Mouse (Mus musculus) hindbrain, embryonic 13.5 days (tissue): ENCODE measurements around the gene Birc5. TPM values are rescaled to one million over a fixed set of nuclear protein-coding genes. Genes with fewer than 3 reads are reported as not detected.
"Not testable (repeated sequence)": the region's sequence is repeated elsewhere in the genome, so short reads cannot be mapped to it uniquely, and the experiment has no call there.

ENCODE experiments used
- ATAC-seq: fragments of 200-750 bp; cut with Nextera tagmentation; 2 replicates; pipeline ENCODE4 v1.8.0; 2017; ENCODE audit warnings: moderate TSS enrichment; ENCODE audit not compliant: low FRiP score
- H3K27ac ChIP-seq: fragments of 300-500 bp; sonication (generic); 2 replicates; pipeline ENCODE4 v1.5.1; 2015; ENCODE audit warnings: inconsistent platforms, mild to moderate bottlenecking, moderate library complexity
- H3K27me3 ChIP-seq: fragments of 300-500 bp; sonication (generic); 2 replicates; pipeline ENCODE4 v1.6.1; 2015; ENCODE audit warnings: mild to moderate bottlenecking, inconsistent platforms
- H3K36me3 ChIP-seq: fragments of 300-500 bp; sonication (generic); 2 replicates; pipeline ENCODE4 v1.6.1; 2015; ENCODE audit warnings: mild to moderate bottlenecking, inconsistent platforms
- H3K4me1 ChIP-seq: fragments of 300-500 bp; sonication (generic); replicated peaks from 2 replicates; pipeline ENCODE4 v1.6.1; 2015; ENCODE audit warnings: inconsistent platforms
- H3K4me2 ChIP-seq: fragments of 300-500 bp; sonication (generic); 2 replicates; pipeline ENCODE4 v1.6.1; 2015; ENCODE audit warnings: inconsistent platforms, mild to moderate bottlenecking, moderate library complexity
- H3K4me3 ChIP-seq: fragments of 300-500 bp; sonication (generic); 2 replicates; pipeline ENCODE4 v1.5.1; 2015; ENCODE audit warnings: mild to moderate bottlenecking, inconsistent platforms
- H3K9ac ChIP-seq: fragments of 300-500 bp; sonication (generic); 2 replicates; pipeline ENCODE4 v1.6.1; 2015; ENCODE audit warnings: mild to moderate bottlenecking, inconsistent platforms
- H3K9me3 ChIP-seq: fragments of 300-500 bp; sonication (generic); 2 replicates; pipeline ENCODE4 v1.6.1; 2016; ENCODE audit warnings: inconsistent platforms
- WGBS: fragments of 180-500 bp; shearing (Covaris S2); methylation state at CpG from one replicate; pipeline ENCODE4 v1.1.7; 2015; 5-methylcytosine and 5-hydroxymethylcytosine counted together
- polyA plus RNA-seq: library from polyadenylated mRNA; unstranded; fragments of >200 nt; fragmentation: Nextera tagmentation; extraction: Ambion mirVana; gene quantifications from 2 replicates; pipeline ENCODE4 v1.2.1, GENCODE M21; 2015

The Birc5 gene
- 56.0 and 57.4 TPM in 2 replicates for polyA plus RNA-seq

DNA sequence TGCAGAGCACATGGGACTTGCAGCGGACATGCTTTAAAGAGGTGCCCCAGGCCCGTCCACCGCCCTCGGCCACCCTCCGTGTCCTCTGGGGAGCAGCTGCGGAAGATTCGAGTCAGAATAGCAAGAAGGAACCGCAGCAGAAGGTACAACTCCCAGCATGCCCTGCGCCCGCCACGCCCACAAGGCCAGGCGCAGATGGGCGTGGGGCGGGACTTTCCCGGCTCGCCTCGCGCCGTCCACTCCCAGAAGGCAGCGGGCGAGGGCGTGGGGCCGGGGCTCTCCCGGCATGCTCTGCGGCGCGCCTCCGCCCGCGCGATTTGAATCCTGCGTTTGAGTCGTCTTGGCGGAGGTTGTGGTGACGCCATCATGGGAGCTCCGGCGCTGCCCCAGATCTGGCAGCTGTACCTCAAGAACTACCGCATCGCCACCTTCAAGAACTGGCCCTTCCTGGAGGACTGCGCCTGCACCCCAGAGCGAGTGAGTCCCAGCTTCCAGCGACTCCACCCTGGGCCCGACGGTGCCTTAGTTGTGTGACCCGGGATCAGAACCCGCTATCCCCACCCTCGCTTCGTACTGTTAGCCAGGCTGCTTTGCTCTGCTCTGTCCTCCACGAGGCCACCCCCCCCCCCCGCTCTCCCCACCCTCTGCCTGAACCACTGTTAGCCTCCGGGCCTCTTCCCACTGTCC, at the start of gene Birc5:
Birc5 (plus strand) TSS at position 267 of the 687 bp plus-strand sequence.
- Histone ChIP-seq H3K4me1 (peaks cover 25% of the 10 kb centered on the region), H3K27ac (peak within 1 kb of the TSS; percentile 98), H3K4me3 (peak within 1 kb of the TSS; percentile 64), H3K9ac (peak within 1 kb of the TSS; percentile 92), H3K9me3 (no peaks in the 10 kb centered on the region), H3K27me3 (no peaks in the 10 kb centered on the region), H3K4me2 (peak within 1 kb of the TSS; percentile 88), H3K36me3 (peaks cover 7% of the 10 kb centered on the region; the same call in 1 of the 2 replicates)
- ATAC-seq, result peak; percentile 96
- under 1% methylated on average over 44 of the region's 51 CpGs for WGBS

DNA sequence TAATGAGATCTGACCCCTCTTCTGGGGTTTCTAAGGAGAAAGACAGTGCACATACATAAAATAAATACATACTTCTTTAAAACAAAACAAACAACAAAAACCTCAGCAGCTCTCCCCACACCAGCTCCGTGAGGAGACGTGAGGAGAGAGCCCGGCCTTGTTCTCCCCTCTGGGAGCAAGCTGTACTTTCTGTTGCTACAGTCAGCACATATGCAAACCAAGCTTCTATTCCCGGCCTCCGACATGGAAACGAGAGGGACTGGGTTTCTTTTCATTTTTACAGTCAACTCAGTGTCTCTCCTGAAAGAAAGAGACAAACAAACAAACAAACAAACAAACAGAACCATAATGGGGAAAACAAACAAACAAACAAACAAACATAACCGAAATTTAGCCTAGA, 49.0 kb upstream of the Birc5 start:
- no peak overlapping the region for H3K9ac ChIP-seq
- H3K27ac ChIP-seq, result no peak overlapping the region
- H3K4me1 ChIP-seq, result no peaks in the 10 kb centered on the region; the same call in 1 of the 2 replicates
- ATAC-seq, result no peak
- no peak overlapping the region for H3K4me3 ChIP-seq
- H3K36me3 ChIP-seq, result no peaks in the 10 kb centered on the region
- H3K9me3 ChIP-seq, result no peaks in the 10 kb centered on the region
- H3K27me3 ChIP-seq, result peaks cover 2% of the 10 kb centered on the region; the same call in 1 of the 2 replicates
- H3K4me2 ChIP-seq, result no peak overlapping the region
- 79% methylated on average over 7 of the region's 7 CpGs for WGBS

DNA sequence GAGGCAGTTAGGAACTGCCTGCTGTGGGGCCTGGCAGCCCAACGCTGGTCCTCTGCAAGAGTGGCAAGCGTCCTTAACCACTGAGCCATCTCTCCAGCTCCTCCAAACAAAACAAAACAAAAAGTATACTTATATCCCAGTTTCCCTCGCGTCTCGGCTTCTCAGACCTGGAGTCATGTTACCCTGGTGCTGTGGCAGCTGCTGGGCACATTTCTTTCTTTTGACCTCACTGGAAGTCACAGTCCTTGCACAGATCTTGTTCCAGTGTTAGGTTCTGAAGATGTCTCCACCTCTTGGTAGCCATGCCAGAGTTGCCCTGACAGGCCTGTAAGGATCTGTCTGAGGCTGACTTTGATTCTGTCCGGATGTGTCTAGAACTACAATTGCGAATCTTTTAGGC, 47.4 kb upstream of the Birc5 start:
- Histone ChIP-seq H3K4me2 (no peak overlapping the region), H3K4me1 (no peaks in the 10 kb centered on the region; the same call in 1 of the 2 replicates), H3K27ac (no peak overlapping the region), H3K36me3 (no peaks in the 10 kb centered on the region), H3K4me3 (no peak overlapping the region), H3K9ac (no peak overlapping the region), H3K9me3 (no peaks in the 10 kb centered on the region), H3K27me3 (peaks cover 2% of the 10 kb centered on the region; the same call in 1 of the 2 replicates)
- WGBS, result 83% methylated on average over 7 of the region's 7 CpGs
- no peak for ATAC-seq

DNA sequence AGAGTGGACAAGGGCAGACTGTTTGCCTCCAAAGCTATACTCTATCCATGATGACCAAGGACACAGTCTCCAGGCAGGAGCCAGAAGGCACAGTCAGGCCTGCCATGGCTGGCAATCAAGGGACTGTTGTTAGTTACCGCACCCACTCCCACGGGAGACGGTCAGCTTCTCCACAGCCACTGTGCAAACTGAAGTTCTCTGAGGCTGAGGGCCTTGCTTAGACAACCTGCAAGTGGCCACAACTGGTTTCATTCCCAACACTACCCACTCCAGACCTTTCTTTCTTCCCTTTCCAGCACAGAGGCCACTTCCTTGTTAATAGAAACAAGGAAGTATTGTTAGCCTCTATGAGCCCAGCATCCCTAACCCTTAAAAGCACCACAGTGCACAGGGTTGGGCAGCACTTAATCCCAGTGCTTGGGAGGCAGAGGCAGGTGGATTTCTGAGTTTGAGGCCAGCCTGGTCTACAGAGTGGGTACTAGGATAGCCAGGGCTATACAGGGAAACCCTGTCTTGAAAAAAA, 45.8 kb upstream of the Birc5 start:
- H3K36me3 ChIP-seq, result no peaks in the 10 kb centered on the region
- H3K27ac ChIP-seq, result no peak overlapping the region
- 95% methylated on average over 3 of the region's 3 CpGs for WGBS
- H3K9ac ChIP-seq, result no peak overlapping the region
- ATAC-seq, result no peak
- H3K4me3 ChIP-seq, result no peak overlapping the region
- no peaks in the 10 kb centered on the region for H3K9me3 ChIP-seq
- H3K4me1 ChIP-seq, result no peaks in the 10 kb centered on the region; the same call in 1 of the 2 replicates
- no peak overlapping the region for H3K4me2 ChIP-seq
- no peaks in the 10 kb centered on the region for H3K27me3 ChIP-seq

DNA sequence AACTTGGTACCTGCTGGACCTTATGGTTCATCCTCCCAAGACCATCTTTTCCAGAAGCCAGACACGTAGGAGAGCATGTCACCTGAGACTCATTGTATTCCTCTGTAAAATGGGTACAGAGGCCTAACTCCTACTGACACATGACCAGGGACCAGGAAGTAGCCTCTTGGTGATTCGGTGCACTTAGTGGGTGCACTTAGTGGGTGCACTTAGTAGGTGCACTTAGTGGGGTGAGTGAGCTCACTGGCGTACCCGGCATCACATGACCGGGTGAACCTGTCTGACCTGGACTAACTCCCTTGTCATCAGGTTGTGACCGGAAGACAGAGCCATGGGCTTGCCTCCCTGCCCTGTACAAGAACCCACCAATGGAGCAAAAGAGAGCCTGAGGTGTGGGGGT, 42.3 kb upstream of the Birc5 start:
- no peak overlapping the region for H3K4me3 ChIP-seq
- no peaks in the 10 kb centered on the region for H3K9me3 ChIP-seq
- peaks cover 24% of the 10 kb centered on the region for H3K4me1 ChIP-seq
- peaks cover 25% of the 10 kb centered on the region for H3K27me3 ChIP-seq
- H3K9ac ChIP-seq, result no peak overlapping the region
- no peak overlapping the region for H3K4me2 ChIP-seq
- WGBS, result 93% methylated on average over 6 of the region's 6 CpGs
- ATAC-seq, result no peak
- H3K27ac ChIP-seq, result no peak overlapping the region
- no peaks in the 10 kb centered on the region for H3K36me3 ChIP-seq

DNA sequence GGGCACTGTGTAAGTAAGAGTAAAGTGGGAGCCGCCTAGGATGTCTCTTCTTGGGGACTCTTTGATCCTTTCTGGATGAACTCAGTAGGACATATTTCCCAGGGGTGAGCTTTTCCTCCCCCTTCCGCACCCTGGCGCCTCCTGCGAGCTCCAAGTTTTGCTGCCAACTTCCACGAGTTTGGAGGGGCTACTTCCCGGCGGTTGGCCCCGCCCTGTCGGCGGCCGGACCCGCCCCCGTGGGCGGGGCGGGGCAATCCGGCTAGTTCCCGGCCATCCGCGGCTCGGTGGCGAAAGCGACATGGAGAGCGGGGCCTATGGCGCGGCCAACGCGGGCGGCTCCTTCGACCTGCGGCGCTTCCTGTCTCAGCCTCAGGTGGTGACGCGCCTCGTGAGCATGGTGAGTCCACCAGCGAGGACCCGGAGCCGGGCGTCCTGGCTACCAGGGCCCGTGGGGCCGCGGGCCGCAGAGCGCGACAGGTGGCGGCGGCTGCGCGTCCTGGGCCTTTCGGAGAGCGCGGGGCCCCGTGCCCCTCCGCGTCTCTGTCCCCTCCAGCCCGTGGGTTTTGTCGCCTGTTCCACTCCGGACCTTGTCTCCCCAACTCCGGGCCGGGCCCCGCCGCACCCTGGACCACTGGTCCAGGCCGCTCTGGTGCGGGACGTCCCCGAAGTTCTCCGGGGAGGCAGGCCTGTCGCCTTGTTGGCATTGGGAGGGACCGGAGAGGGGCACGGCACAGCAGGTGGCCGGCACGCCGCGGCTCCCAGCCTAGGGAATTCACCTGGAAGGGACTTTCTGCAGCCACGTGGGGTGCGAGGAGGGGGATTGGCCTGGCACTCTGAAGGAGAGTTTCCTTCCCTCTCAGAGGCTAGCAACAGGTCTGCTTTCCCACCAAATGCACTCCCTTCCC, 39.4 kb upstream of the Birc5 start, which contains the start of the genes Gm20708 and Syngr2:
Gm20708 (plus strand) TSS at position 262 of the 905 bp plus-strand sequence.
Syngr2 (plus strand) TSS at position 262 of the 905 bp plus-strand sequence.
- H3K9ac ChIP-seq, result peak within 1 kb of the TSS; percentile 74
- under 1% methylated on average over 68 of the region's 75 CpGs for WGBS
- H3K36me3 ChIP-seq, result peaks cover 4% of the 10 kb centered on the region; the same call in 1 of the 2 replicates
- peaks cover 25% of the 10 kb centered on the region for H3K27me3 ChIP-seq
- H3K4me1 ChIP-seq, result peaks cover 24% of the 10 kb centered on the region
- peak; percentile 57 for ATAC-seq
- peak within 1 kb of the TSS; percentile 90 for H3K4me2 ChIP-seq
- H3K4me3 ChIP-seq, result peak within 1 kb of the TSS; percentile 56
- no peak within 1 kb of the TSS for H3K27ac ChIP-seq
- no peaks in the 10 kb centered on the region for H3K9me3 ChIP-seq

DNA sequence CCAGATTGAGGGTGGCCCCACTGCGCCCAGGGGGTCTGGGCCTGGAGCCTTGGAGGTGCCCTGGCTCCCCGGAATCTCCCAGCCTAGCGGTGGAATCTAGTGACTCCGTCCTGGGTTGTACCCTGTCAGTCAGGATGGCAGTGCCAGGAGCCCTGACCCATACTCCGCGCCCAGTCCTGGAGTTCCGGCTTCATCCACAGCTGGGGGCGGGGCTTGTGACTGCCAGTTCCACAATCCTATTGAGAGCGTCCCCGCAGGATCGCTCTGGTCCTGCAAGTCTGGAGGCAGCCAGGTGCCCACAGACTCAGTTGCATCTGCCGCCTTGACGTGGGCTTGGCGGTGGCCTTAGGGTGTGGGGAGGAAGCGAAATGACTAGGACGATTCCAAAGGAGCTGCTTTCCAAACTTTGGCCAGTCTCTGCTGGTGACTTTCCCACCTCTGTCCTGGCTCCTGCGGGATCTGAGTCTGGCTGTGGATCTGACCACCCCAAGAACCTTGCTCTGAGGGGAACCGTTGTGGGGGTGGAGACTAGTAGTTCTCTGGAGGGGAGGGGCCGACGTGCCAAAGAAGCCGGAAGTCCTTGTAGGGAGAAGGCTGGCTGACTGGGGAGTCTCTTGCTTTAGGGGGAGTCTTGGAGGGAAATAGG, 38.5 kb upstream of the Birc5 start:
- Histone ChIP-seq H3K9ac (peak overlapping the region; percentile 74), H3K4me2 (peak overlapping the region; percentile 90), H3K4me1 (peaks cover 24% of the 10 kb centered on the region), H3K4me3 (peak overlapping the region; percentile 56), H3K9me3 (no peaks in the 10 kb centered on the region), H3K27ac (no peak overlapping the region), H3K36me3 (peaks cover 4% of the 10 kb centered on the region; the same call in 1 of the 2 replicates), H3K27me3 (peaks cover 25% of the 10 kb centered on the region)
- WGBS, result under 1% methylated on average over 21 of the region's 21 CpGs
- peak; percentile 76 for ATAC-seq

DNA sequence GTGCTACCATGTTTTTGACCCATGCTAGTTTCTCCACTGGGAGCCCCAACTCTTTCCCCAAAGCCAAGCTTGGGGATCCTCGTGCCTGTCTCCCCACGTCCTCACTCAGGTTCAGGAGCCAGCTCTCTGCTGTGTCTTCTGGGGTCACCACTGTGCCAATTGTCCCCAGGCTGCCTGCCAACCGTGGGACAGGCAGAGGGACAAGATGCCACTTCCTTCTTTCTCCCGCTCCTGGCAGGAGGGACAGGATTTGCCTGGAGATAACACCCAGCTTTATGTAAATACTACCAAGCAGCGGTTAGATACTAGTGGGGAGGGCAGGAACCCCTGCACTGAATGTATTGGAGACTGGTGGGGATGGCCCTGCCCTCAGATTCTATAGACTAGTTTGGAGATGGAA, 35.2 kb upstream of the Birc5 start:
- Histone ChIP-seq H3K4me1 (peaks cover 27% of the 10 kb centered on the region), H3K9ac (no peak overlapping the region), H3K4me2 (no peak overlapping the region), H3K27me3 (peaks cover 19% of the 10 kb centered on the region), H3K36me3 (peaks cover 4% of the 10 kb centered on the region; the same call in 1 of the 2 replicates), H3K27ac (no peak overlapping the region), H3K9me3 (no peaks in the 10 kb centered on the region), H3K4me3 (no peak overlapping the region)
- no peak for ATAC-seq
- 77% methylated on average over 5 of the region's 5 CpGs for WGBS

DNA sequence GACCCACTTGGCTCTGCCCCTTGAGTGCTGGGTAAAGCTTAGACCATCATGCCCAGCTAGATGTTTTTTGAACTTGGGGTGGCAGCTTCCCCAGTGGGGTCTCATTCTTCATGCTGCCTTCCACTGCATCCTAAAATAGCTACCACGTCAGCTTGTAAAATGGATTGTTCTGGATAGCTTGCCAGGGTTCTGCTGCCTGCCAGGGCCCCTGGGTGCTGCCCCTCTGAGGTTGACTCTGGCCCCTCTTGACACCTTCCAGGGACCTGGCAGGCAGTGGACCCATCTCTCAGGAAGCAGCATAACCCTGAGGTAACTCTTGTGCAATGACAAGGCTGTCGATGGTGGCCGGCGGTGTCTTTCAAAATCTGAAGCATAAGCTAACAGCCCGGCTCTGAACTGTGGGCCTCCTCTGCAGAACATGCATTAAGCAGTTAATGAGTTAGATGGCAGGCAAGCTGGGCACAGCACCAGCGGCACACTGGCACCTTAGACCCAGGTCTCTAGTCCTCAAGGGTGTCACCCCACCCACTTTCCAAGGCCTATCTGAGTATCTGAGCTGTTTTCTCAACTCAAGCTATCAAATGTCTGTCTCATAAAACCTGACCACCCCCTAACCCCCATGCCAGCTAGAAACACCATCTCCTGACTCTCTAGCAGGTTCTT, 34.2 kb upstream of the Birc5 start:
- H3K27ac ChIP-seq, result no peak overlapping the region
- H3K9ac ChIP-seq, result no peak overlapping the region
- ATAC-seq, result no peak
- H3K9me3 ChIP-seq, result no peaks in the 10 kb centered on the region
- H3K36me3 ChIP-seq, result peaks cover 4% of the 10 kb centered on the region; the same call in 1 of the 2 replicates
- no peak overlapping the region for H3K4me3 ChIP-seq
- peaks cover 25% of the 10 kb centered on the region for H3K4me1 ChIP-seq
- peaks cover 9% of the 10 kb centered on the region for H3K27me3 ChIP-seq
- no peak overlapping the region for H3K4me2 ChIP-seq
- WGBS, result 92% methylated on average over 6 of the region's 6 CpGs

DNA sequence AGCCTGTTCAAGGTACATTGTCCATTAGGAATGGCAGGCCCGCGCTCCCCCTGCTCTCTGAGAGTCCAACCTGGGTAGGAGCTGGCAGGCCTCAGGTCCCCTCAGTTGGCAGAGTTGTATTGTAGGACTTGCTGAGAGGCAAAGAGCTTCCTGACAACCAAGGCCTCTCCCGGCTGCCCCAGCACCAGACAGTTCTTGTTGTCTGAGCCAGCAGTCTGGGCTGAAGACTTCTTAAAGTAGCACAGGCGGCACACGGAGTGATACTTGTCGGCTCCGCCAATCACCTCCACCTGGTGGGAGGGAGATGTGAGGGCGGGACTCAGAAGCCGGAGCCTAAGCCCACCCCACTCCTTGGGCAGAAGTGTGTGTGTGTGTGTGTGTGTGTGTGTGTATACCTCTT, 33.2 kb upstream of the Birc5 start:
- ATAC-seq, H3K4me3 ChIP-seq, H3K27me3 ChIP-seq, H3K9me3 ChIP-seq, H3K4me2 ChIP-seq, H3K36me3 ChIP-seq, H3K9ac ChIP-seq, H3K27ac ChIP-seq: not testable (repeated sequence)
- WGBS, result 92% methylated on average over 9 of the region's 9 CpGs
- H3K4me1 ChIP-seq, result peaks cover 15% of the 10 kb centered on the region

DNA sequence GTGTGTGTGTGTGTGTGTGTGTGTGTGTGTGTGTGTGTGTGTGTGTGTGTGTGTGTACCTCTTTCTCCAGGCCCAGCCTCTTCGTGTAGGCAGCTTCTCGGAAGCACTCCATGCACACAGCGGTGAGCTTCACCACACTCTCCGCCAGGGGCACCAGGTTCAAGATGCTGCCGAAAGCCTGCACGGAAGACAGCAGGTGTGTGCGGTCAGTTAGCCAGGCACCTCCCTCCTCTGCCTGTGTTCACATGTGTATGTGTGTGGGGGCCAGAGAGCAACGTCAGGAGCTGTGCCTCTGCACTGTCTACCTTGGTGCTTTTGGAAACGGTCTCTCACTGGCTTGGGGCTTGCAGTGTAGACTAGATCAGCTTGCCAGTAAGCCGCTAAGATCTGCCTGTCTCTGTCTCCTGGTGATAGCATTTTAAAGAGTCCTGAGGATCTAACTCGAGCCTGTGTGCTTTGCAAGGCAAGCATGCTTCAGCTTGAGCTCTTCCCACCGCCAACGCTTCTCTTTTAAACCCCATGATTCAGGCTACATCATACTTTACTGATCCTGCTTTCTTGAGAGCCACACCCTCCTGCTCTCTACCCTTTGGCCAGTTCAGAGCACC, 32.6 kb upstream of the Birc5 start:
- no peak overlapping the region for H3K27ac ChIP-seq
- no peaks in the 10 kb centered on the region for H3K9me3 ChIP-seq
- no peak overlapping the region for H3K9ac ChIP-seq
- H3K4me2 ChIP-seq, result no peak overlapping the region
- H3K4me3 ChIP-seq, result no peak overlapping the region
- peaks cover 10% of the 10 kb centered on the region for H3K4me1 ChIP-seq
- H3K27me3 ChIP-seq, result no peaks in the 10 kb centered on the region
- H3K36me3 ChIP-seq, result peaks cover 4% of the 10 kb centered on the region; the same call in 1 of the 2 replicates
- WGBS, result 87% methylated on average over 13 of the region's 13 CpGs
- ATAC-seq, result no peak
